Mouse (Mus musculus) embryonic facial prominence, embryonic 12.5 days (tissue): Measurements from ENCODE around the gene Arntl2. TPM values are rescaled to one million over a fixed set of nuclear protein-coding genes. Genes with fewer than 3 reads are reported as not detected.

Source experiments
- ATAC-seq: fragments of 200-750 bp; cut with Nextera tagmentation; 2 replicates; pipeline ENCODE4 v1.8.0; 2017; ENCODE audit not compliant: insufficient number of reproducible peaks, insufficient read depth, low FRiP score, low TSS enrichment
- H3K27ac ChIP-seq: fragments of 300-500 bp; sonication (generic); 2 replicates; pipeline ENCODE4 v1.5.1; 2016; ENCODE audit warnings: mild to moderate bottlenecking
- H3K27me3 ChIP-seq: fragments of 300-500 bp; sonication (generic); 2 replicates; pipeline ENCODE4 v1.6.1; 2016; ENCODE audit warnings: mild to moderate bottlenecking, moderate library complexity
- H3K36me3 ChIP-seq: fragments of 300-500 bp; sonication (generic); 2 replicates; pipeline ENCODE4 v1.6.1; 2016; ENCODE audit warnings: mild to moderate bottlenecking
- H3K4me1 ChIP-seq: fragments of 300-500 bp; sonication (generic); 2 replicates; pipeline ENCODE4 v1.6.1; 2016
- H3K4me2 ChIP-seq: fragments of 300-500 bp; sonication (generic); replicated peaks from 2 replicates; pipeline ENCODE4 v1.6.1; 2016; ENCODE audit warnings: mild to moderate bottlenecking, moderate library complexity
- H3K4me3 ChIP-seq: fragments of 300-500 bp; sonication (generic); 2 replicates; pipeline ENCODE4 v1.5.1; 2016; ENCODE audit warnings: mild to moderate bottlenecking
- H3K9ac ChIP-seq: fragments of 300-500 bp; sonication (generic); 2 replicates; pipeline ENCODE4 v1.6.1; 2016; ENCODE audit warnings: mild to moderate bottlenecking, moderate library complexity
- H3K9me3 ChIP-seq: fragments of 300-500 bp; sonication (generic); 2 replicates; pipeline ENCODE4 v1.6.1; 2016; ENCODE audit warnings: mild to moderate bottlenecking, moderate library complexity
- WGBS: fragments of 180-500 bp; shearing (Covaris S2); methylation state at CpG from one replicate; pipeline ENCODE4 v1.1.7; 2016; 5-methylcytosine and 5-hydroxymethylcytosine counted together
- polyA plus RNA-seq: library from polyadenylated mRNA; unstranded; fragments of >200 nt; fragmentation: Nextera tagmentation; extraction: Ambion mirVana; gene quantifications from 2 replicates; pipeline ENCODE4 v1.2.1, GENCODE M21; 2016

Arntl2 gene
- polyA plus RNA-seq, 1 experiment from 2014 or later = 7.1 TPM

GRCm38 (mm10) chr6:146880296-146880695, 84.4 kb downstream of the Arntl2 start:
- H3K9ac ChIP-seq = no peak overlapping the region
- no peaks in the 10 kb centered on the region for H3K27me3 ChIP-seq
- ATAC-seq = no peak
- peaks cover 13% of the 10 kb centered on the region; the same call in 1 of the 2 replicates for H3K4me1 ChIP-seq
- no peak overlapping the region for H3K4me3 ChIP-seq
- WGBS = 75% methylated on average over 4 of the region's 4 CpGs
- H3K27ac ChIP-seq = no peak overlapping the region
- no peaks in the 10 kb centered on the region; the same call in 1 of the 2 replicates for H3K9me3 ChIP-seq
- no peaks in the 10 kb centered on the region for H3K36me3 ChIP-seq
- no peak overlapping the region for H3K4me2 ChIP-seq

GRCm38 (mm10) chr6:146881896-146882770, 86.3 kb downstream of the Arntl2 start:
- Histone ChIP-seq H3K4me1 (peaks cover 20% of the 10 kb centered on the region), H3K4me2 (no peak overlapping the region), H3K36me3 (no peaks in the 10 kb centered on the region), H3K27ac (no peak overlapping the region), H3K4me3 (no peak overlapping the region), H3K9me3 (no peaks in the 10 kb centered on the region; the same call in 1 of the 2 replicates), H3K27me3 (no peaks in the 10 kb centered on the region), H3K9ac (no peak overlapping the region)
- ATAC-seq = no peak
- 61% methylated on average over 13 of the region's 13 CpGs for WGBS

Other genes with a start within 250 kb of the Arntl2 start
- 85.3 and 87.8 TPM in 2 replicates for gene Fgfr1op2, start 218.9 kb upstream of the Arntl2 start, polyA plus RNA-seq
- 75.6 and 80.9 TPM in 2 replicates for gene Ints13, start 218.2 kb upstream of the Arntl2 start, polyA plus RNA-seq
- 130 and 143 TPM in 2 replicates for gene Med21, start 153.5 kb upstream of the Arntl2 start, polyA plus RNA-seq
- 37.0 and 38.4 TPM in 2 replicates for gene Tm7sf3, start 153.2 kb upstream of the Arntl2 start, polyA plus RNA-seq
- gene Stk38l, start 71.1 kb upstream of the Arntl2 start, polyA plus RNA-seq = 19.5 and 20.1 TPM in 2 replicates
- gene Smco2, start 54.0 kb downstream of the Arntl2 start, polyA plus RNA-seq = not detected in 2 replicates
- gene Ppfibp1, start 92.4 kb downstream of the Arntl2 start, polyA plus RNA-seq = 55.7 and 57.6 TPM in 2 replicates
- gene 1700034J05Rik, start 158.4 kb downstream of the Arntl2 start, polyA plus RNA-seq = 0.11 and 0.17 TPM in 2 replicates
- gene Rep15, start 236.5 kb downstream of the Arntl2 start, polyA plus RNA-seq = 1.5 and 1.8 TPM in 2 replicates
- gene Mrps35, start 246.7 kb downstream of the Arntl2 start, polyA plus RNA-seq = 92.0 and 94.8 TPM in 2 replicates